Mouse (Mus musculus): Measurements from ENCODE around the gene Atl1.

Atl1 gene

DNA sequence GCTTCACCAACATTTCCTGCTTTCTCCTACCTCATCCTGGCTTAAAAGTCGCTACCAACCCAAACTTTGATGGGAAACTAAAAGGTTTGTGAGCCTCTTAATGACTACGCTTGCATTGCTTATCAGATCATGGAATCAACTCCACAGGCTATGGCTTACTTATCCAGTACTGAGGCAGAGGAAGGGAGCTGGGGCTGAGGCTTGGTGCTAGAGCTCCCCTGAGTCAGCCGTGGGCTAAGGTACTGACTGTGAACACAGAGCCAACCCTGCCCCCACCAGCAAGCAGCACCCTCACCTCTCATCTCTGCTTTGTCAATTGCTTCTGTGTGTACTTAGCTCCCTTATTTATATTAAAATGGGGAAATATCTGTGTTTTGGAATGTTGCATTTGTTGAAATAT is 55.1 kb downstream of the Atl1 start:
- no peak for DNase-seq

DNA sequence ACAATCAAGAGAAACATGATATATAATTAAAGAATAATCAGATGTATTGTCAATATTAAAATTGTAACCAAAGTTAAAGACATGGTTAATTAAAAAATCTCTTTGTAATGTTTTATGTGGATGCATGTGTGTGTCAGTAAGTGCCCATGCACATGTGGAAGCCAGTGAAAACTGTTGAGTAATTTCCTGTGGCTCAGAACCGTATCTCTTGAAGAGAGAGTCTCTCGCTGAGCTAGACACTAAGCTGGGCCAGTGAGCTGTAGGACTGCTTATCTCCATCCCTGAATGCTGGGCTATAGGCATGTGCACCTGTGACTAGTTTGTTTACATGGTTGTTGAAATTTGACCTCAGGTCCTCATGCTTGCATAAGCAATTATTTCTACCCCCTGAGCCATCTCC is 65.0 kb downstream of the Atl1 start:
- no peak for DNase-seq

DNA sequence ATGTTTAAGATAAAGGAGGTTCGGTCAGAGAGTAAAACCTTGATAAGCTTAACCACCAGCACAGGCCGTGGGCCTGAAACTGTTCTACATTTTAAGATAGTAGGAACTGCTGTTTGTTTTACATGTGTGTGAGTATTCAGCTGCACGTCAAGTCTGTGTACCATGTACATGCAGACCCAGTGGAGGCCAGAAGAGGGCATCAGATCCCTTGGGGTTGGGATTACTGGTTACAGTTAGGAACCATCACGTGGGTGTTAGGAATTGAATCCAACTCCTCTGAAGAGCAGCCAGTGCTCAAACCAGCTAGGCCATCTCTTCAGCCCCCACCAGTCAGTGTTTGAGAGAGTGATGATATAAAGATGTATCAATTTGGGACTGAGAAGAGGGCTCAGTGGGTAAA is 70.1 kb downstream of the Atl1 start:
- DNase-seq: peak; percentile 58

DNA sequence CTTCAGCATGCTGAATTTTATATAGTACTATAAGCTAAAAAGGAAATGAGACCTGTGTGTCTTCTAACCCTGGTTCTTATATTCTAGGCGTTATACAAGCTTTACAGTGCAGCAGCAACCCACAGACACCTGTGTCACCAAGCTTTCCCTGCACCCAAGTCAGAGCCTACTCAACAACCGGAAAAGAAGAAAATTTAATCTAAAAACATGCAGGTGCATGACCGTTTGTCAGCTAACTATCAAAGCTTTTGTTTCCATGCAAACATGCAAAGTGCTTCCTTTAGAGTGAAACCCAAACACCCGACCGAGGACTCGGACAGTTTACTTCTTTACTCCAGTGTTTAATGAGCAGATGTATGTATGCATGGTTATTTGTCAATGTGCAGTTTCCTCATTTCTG is 70.7 kb downstream of the Atl1 start:
- no peak for DNase-seq

DNA sequence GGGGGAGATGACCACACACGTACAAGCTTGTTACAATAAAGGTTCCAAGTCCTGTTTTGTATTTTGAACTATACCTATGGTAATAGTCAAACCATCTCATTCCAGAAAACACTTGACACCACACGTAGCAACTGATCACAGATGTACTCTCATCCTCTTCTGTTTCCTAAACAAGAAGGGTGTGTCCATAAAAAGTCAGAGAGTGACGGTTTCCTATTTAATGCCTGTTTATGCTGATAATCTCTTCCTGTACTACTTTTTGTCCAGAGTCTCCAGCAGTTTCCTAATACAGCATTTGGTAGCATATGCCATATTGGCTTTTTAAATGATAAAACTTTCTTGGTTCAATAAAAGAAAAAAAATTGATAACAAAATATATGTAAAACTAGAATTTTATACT is 73.2 kb downstream of the Atl1 start:
- no peak for DNase-seq

DNA sequence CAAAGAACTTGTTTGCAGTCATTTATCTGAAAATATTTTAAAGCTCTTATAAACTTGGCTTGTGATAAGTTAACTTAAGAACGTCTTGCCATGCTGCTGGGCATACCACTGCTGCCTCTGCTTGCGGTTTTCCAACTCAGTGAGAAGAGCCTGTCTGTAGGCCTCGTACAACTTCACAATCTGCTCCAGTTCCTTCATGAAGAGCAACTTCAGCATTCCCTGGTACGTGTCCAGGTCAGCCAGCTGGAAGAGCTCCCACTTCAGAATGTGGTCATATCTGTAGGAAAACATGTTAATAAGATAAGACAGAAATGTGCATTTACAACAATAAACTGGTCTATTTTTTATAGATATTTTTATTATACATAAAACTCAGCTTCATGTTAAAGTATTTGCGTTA is 73.7 kb downstream of the Atl1 start:
- no peak for DNase-seq

DNA sequence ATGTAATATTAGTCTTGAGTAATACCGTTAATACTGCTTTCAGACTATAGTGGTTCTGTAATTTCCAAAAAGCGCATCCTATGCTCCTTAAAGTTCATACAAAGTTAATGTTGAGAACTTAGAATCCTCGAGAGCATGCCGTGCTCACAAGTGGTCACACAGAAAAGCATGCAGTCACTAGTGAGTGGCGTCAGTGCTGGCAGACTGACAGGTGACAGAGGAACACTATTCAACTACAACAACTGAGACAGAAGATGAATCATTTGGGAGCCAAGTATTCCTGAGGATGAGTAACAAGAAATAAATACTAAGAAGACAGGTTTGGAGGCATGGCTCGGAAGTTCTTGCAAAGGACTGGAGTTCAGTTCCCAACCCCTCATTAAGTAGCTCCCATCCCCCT is 74.7 kb downstream of the Atl1 start:
- no peak for DNase-seq

DNA sequence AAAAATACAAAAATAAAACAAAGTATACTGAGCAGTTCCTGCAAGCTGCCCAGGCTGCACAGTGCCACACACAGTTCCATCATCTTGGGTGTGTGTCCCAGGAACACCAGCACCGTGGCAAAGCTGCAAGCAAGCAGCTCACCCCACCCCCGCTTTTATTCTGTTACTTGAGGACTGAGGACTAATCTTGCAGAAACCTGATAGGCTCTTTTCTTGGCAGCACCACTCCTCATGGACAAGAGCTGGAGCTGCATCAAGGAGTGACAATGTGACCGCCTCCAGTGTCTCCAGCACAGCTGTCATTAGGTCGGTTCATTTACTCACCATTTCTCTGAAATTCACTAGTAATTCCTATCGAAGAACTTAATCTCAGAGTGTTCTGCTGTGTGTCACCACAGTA is 75.7 kb downstream of the Atl1 start:
- no peak for DNase-seq

DNA sequence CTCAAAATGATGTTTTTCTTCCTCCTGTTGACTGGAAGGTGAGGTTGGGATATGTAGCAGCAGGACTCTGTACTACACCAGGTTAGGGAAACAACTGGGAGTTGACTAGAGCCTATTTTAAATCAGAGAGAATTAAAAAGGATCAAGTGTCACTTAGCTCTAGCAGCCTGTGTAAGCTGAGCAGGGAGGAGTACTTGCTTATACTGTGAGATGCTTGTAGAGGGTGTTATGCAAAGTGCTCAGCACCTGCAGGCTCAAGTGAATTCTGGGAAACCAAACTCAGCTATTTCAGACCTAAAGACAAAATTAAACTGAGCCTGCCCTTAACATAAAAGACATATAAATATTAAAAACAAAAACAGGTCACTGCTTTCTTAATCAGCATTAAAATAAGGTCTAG is 81.3 kb downstream of the Atl1 start:
- DNase-seq: no peak

DNA sequence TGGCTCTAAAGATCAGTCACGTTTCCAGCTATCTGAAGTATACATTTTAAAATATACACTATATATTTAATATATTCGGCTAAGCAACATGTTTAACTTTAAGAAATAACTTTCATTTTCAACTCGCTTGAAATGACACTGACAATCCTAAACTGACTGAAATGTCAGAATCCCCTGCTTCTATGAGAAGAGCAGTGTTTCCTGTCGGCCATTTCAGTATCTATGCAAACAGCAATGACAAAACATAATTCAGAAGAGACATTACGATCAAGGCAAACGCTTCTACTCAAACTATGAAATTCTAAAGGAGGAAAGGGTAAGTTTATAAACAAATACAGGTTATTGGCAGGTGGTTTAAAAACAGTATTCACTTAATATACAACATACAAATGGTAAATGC is 84.3 kb downstream of the Atl1 start:
- DNase-seq: no peak

DNA sequence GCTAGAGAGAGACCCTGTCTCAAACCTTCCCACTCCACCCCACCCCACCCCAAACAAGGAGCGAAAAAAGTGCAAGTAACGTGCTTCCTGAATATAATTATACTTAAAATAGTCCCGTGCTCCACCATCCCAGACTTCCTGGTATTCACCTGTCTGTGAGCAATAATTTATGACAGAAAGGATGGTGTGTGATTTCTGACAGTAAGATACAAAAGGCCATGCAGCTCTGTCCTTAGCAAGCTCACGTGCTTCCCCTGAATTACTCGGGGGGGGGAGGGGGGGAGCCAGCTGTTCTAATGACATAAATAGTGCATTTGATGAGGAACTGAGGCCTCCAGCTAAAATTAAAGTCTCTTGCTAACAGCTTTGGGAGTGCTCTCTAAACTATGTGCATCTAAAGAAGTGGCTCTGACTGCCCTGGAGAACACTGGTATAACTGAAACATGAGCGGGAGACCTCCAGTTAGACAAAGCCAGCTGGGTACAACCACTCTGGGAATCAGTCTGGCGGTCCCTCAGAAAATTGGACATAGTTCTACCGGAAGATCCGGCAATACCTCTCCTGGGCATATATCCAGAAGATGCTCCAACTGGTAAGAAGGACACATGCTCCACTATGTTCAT is 85.1 kb downstream of the Atl1 start:
- DNase-seq: no peak

DNA sequence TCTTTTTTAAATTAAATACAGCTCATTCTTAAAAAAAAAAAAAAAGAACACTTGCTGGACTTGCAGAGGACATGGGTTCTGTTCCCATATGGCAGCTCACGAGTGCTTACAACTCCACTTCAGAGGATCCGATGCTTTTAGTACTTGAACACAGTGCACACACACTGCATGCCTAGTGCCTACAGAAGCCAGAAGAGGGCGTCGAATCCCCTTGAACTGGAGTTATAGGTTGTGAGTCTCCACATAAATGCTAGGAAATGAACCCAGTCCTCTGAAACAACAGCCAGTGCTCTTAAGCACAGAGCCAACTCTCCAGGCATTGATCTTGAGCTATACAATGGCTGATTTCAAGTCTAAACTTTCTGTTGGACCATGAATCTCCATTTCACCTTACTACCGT is 90.5 kb downstream of the Atl1 start:
- DNase-seq: no peak

DNA sequence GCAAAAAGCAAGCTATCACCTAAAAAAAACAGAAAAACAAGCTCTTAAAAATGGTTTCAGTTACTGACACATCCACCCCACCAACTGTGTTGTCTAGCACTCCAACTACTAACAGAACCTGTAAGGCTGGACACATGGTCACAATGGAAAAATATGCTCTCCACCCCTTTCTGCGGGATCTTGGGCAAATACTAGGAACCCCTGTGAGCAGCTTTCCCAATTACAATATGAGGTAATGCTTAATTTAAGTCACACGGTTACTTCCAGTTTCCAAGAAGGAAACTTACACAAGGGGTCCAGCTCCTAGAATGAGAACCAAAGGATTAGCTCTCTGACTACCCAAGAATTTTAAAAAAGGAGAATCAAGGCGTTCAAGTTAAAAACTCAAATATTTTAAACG is 93.1 kb downstream of the Atl1 start:
- DNase-seq: no peak

DNA sequence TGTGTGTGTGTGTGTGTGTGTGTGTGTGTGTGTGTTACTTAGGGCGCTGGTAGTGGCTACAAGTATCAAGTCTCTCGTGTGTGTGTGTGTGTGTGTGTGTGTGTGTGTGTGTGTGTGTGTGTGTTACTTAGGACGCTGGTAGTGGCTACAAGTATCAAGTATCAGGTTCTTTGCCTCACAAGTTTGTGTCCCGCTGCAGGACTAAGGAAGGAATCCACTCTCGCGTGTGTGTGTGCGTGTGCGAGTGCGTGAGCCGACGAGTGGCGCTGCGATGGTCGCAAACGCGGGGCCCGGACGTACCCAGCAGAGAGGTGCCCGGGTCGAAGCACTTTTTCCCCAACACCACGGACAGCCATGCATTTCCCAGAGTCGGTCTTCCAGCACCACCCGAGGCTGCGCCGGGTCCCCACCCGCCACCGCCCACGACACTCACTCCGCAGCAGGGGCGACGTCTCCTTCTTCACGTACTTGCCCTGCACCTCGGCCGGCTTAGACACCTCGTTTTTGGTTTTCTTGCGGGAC is 93.9 kb downstream of the Atl1 start:
- peak; percentile 30 for DNase-seq

DNA sequence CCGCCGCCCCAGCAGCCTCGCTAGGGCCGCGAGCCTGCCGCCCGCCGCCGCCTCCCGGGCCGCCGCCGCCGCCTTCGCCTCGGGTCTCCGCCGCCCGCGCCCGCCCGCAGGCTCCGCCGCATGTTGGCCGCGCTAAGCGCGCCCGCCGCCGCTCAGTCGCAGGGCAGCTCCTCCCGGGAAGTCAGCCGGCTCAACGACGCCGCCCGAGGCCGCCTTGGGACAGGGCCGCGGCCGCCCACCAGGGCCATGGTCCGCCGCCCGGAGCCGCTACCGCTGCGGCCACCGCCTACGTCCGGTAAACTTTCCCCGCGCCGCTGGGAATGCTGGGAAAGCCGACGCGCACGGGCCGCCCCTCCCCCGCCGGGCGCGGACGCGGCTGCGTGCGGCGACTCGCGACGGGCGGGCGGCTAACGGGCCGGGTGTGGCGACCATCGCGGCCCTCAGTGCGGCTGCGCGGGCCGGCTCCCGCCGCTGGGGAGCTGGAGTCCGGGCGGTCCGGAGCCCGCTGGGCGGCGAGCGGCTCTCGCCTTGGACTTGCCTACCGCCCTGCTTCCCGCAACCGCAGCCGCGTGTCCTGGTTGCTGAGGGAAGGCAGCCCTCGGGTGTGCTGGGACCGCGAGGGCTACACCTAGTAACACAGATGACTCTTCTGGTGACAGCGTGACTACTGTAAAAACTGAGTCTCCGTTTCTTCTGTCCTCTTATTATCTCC is 94.5 kb downstream of the Atl1 start, which contains the start of gene Sav1:
TSS of gene Sav1 (minus strand) at position 217 of the 712 bp plus-strand sequence.
- peak; percentile 82 for DNase-seq

DNA sequence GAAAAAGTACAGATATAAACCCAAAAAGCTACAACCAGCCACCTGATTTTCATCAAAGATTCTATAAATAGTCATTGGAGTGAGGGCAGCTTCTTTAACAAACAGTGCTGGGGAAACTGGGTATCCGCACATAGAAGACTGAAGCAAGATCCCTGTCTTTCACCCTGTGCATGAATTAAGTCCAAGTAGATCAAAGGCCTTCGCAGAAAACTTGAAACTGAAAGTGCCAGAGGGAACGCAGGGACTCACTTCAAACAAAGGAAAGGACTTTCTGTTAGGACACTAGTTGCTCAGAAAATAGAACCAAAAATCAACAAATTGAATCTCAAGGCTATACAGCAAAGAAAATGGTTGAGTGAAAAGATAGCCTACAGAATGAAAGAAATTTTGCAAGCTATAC is 103.0 kb downstream of the Atl1 start:
- no peak for DNase-seq

DNA sequence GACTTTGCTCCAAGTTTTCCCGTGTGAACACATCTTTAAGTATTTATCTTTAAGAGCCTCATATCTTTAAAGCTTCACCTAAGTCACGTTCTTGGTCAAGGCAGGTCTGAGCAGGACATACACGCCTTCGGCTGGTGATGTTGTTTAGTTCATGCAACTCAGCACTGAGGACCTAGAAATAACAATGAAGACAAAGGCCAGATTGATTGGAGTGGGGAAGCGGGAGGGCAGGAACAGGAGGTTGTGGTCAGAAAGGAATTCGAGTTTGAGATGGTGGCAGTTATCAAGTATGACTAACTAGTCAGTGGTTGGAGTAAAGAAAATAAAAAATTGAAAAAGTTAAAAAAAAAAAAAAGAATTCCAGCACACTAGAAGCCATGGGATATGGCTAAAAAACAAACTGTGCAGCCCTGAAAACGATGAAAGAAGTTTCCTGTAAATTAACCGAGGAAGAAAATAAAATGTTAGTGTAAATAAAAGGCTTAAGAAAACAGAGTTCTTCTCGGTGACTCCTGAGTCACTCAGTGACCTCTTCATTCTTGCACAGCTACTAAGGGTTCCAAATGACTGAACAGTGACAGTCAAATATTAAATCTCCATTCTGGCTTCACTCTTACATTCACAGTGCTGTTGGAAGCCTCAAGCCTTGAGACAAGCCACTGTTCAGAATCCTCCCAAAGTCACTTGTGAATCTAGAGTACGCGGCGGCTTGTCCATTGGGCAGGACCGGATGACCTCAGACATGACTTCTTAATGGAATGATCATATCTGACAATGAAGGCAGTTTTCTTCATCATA is 106.0 kb downstream of the Atl1 start:
- DNase-seq: no peak

DNA sequence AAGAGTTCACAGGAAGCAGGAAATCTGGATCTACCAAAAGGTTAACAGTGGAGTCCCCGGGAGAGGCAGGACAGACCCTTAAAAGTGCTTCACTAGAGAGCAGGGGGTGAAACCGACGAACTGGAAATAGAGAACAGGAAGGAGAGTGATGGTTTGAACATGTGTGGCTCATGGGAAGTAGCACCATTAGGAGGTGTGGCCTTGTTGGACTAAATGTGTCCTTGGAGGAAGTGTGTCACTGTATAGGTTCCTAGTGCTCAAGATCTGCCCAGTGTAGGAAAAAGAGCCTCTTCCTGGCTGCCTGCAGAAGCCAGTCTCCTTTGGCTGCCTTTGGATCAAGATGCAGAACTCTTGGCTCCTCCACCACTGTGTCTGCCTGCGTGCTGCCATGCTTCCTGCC is 112.7 kb downstream of the Atl1 start:
- DNase-seq: no peak

DNA sequence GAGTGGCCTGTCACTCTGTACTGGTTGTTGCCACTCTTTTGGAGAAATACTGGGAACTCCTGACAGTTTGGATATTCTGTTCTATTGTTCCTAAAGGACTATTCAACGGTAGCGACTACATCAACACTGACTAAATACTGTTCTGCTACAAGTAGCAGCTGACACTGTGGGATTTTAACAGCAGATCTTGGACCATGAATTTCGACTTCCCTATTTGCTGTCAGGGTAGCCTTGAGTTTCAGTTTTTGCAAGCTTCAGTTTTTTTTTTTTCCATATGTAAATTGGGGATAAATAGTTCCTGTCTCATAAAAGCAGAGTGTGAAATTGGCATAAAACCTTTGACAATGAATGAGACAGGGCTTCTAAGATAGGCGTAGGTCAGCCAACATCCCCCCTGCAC is 117.9 kb downstream of the Atl1 start:
- no peak for DNase-seq

DNA sequence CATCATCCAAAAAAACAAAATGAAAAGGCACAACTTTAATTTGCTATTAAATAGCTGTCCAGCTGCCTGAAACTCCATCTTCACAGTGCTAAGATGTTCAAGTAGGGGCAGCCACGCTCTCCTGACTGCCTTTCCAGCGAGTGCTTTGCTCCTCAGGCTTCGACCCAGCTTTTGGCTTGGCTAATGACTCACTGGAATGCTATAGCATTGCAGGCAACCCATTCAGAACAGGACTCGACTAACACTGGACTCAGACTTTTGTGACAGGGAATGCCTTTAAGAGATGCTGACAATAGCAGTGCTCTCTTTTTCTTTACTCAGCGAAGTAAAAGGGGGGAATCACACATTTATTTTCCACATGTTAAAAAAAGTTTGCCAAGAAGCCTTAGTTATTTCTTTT is 119.3 kb downstream of the Atl1 start:
- no peak for DNase-seq

DNA sequence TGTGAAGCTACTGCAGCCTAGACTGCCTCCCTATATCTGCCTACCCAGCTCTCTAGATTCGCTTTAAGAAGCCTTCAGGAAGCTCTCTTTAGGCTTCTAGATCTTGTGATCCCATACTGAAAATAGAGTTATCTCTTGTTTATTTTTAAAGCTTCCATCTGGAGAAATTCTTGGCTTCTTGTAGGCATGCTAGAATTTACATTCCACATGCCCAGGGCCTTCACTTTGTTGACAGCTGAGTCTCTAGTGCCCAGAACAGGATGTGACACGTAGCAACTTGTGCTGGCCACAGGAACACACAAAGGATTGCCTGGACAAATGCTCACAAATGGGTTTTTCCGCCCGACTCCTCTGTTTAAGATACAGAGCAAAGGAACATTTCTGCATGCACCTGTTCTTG is 123.5 kb downstream of the Atl1 start:
- no peak for DNase-seq
